Mouse (Mus musculus): ENCODE data around the gene Irs2.

The Irs2 gene

GRCm38 (mm10) chr8:10952706-10953105 is 55.6 kb downstream of the Irs2 start:
- DNase-seq (ENCODE audit: low spot score) = no peak

GRCm38 (mm10) chr8:10952235-10952634 is 56.0 kb downstream of the Irs2 start:
- no peak for DNase-seq (ENCODE audit: low spot score)

- DNase-seq (ENCODE audit: low spot score) = no peak
These were observed 56.7 kb downstream of the Irs2 start for GRCm38 (mm10) chr8:10951567-10951966.

- DNase-seq (ENCODE audit: low spot score) = no peak
These were observed 62.1 kb downstream of the Irs2 start for GRCm38 (mm10) chr8:10945939-10946740.

- no peak for DNase-seq (ENCODE audit: low spot score)
These were observed 62.8 kb downstream of the Irs2 start for GRCm38 (mm10) chr8:10945490-10945889.

GRCm38 (mm10) chr8:10943314-10944060 is 64.8 kb downstream of the Irs2 start:
- no peak for DNase-seq (ENCODE audit: low spot score)

GRCm38 (mm10) chr8:10939883-10940282 is 68.4 kb downstream of the Irs2 start:
- DNase-seq (ENCODE audit: low spot score) = no peak

- no peak for DNase-seq (ENCODE audit: low spot score)
These were observed 69.0 kb downstream of the Irs2 start for GRCm38 (mm10) chr8:10939210-10939782.

GRCm38 (mm10) chr8:10938284-10938683 is 70.0 kb downstream of the Irs2 start:
- no peak for DNase-seq (ENCODE audit: low spot score)

GRCm38 (mm10) chr8:10936646-10937045 is 71.6 kb downstream of the Irs2 start:
- no peak for DNase-seq (ENCODE audit: low spot score)

GRCm38 (mm10) chr8:10935231-10935630 is 73.0 kb downstream of the Irs2 start:
- no peak for DNase-seq (ENCODE audit: low spot score)
